Mouse (Mus musculus) urinary bladder, postnatal 0 days (tissue): ENCODE data around the gene Prl2c1. TPM values are rescaled to one million over a fixed set of nuclear protein-coding genes. Genes with fewer than 3 reads are reported as not detected.

Source experiments
- polyA plus RNA-seq: library from polyadenylated mRNA; unstranded; fragments of >200 nt; fragmentation: Nextera tagmentation; extraction: Ambion mirVana; gene quantifications from 2 replicates; pipeline ENCODE4 v1.2.1, GENCODE M21; 2015

Gene Prl2c1
- polyA plus RNA-seq: not detected in 2 replicates

DNA sequence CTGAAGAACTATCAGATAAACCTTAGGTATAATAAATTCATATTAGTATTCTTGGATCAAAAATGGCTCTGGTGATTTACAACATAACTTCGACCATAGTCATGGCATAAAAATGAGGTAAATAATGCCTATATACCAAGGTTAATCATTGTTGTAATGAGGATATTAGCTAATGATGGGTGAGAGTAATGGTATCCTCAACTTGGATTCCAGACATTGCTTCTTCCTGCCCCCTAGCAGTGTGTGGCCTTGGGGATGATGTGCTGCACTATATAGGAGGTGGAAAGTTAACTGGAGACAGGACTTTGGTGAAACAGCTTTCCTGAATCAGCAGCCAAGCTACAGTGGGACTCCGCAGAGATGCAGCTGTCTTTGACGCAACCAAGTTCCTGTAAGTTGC, at the start of gene Prl2c1:
Prl2c1 (plus strand) TSS at position 301 of the 400 bp plus-strand sequence.

DNA sequence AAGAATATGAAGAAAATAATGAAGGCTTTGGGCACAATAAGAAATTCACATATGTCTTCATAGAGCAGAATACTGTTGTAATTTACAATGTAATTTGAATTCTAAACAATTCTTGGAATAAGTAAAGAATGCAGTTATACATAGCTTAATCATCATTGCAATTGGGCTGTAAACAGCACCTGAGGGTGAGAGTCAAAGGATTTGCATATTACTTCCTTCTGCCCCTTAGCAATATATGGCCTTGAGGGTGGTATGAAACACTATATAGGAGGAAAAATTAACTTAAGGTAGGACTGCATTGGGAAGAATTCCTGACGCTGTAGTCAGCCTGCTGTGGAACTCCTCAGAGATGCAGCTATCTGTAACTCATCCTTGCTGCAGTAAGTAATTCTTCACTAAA, 47.8 kb upstream of the Prl2c1 start, which contains the start of gene Prl2a1:
Prl2a1 (plus strand) TSS at position 301 of the 400 bp plus-strand sequence.

Other genes with a start within 250 kb of the Prl2c1 start
- gene Prl7b1, start 238.8 kb upstream of the Prl2c1 start, polyA plus RNA-seq: 0.18 TPM in 1 of 2 replicates, not detected in the other
- not detected in 2 replicates for gene Prl7a1, start 206.8 kb upstream of the Prl2c1 start, polyA plus RNA-seq
- not detected in 2 replicates for gene Prl7a2, start 181.3 kb upstream of the Prl2c1 start, polyA plus RNA-seq
- not detected in 2 replicates for gene Prl7d1, start 132.6 kb upstream of the Prl2c1 start, polyA plus RNA-seq
- gene Prl7c1, start 68.5 kb upstream of the Prl2c1 start, polyA plus RNA-seq: not detected in 2 replicates
- gene Prl2a1, start 47.7 kb upstream of the Prl2c1 start, polyA plus RNA-seq: not detected in 2 replicates
- not detected in 2 replicates for gene Prl4a1, start 166.9 kb downstream of the Prl2c1 start, polyA plus RNA-seq